Mouse (Mus musculus) embryonic facial prominence, embryonic 12.5 days (tissue): ENCODE measurements around the gene Arcn1. TPM values are rescaled to one million over a fixed set of nuclear protein-coding genes. Genes with fewer than 3 reads are reported as not detected.

Source experiments
- ATAC-seq: fragments of 200-750 bp; cut with Nextera tagmentation; 2 replicates; pipeline ENCODE4 v1.8.0; 2017; ENCODE audit not compliant: insufficient number of reproducible peaks, insufficient read depth, low FRiP score, low TSS enrichment
- H3K27ac ChIP-seq: fragments of 300-500 bp; sonication (generic); 2 replicates; pipeline ENCODE4 v1.5.1; 2016; ENCODE audit warnings: mild to moderate bottlenecking
- H3K27me3 ChIP-seq: fragments of 300-500 bp; sonication (generic); 2 replicates; pipeline ENCODE4 v1.6.1; 2016; ENCODE audit warnings: mild to moderate bottlenecking, moderate library complexity
- H3K36me3 ChIP-seq: fragments of 300-500 bp; sonication (generic); 2 replicates; pipeline ENCODE4 v1.6.1; 2016; ENCODE audit warnings: mild to moderate bottlenecking
- H3K4me1 ChIP-seq: fragments of 300-500 bp; sonication (generic); 2 replicates; pipeline ENCODE4 v1.6.1; 2016
- H3K4me2 ChIP-seq: fragments of 300-500 bp; sonication (generic); replicated peaks from 2 replicates; pipeline ENCODE4 v1.6.1; 2016; ENCODE audit warnings: mild to moderate bottlenecking, moderate library complexity
- H3K4me3 ChIP-seq: fragments of 300-500 bp; sonication (generic); 2 replicates; pipeline ENCODE4 v1.5.1; 2016; ENCODE audit warnings: mild to moderate bottlenecking
- H3K9ac ChIP-seq: fragments of 300-500 bp; sonication (generic); 2 replicates; pipeline ENCODE4 v1.6.1; 2016; ENCODE audit warnings: mild to moderate bottlenecking, moderate library complexity
- H3K9me3 ChIP-seq: fragments of 300-500 bp; sonication (generic); 2 replicates; pipeline ENCODE4 v1.6.1; 2016; ENCODE audit warnings: mild to moderate bottlenecking, moderate library complexity
- WGBS: fragments of 180-500 bp; shearing (Covaris S2); methylation state at CpG from one replicate; pipeline ENCODE4 v1.1.7; 2016; 5-methylcytosine and 5-hydroxymethylcytosine counted together
- polyA plus RNA-seq: library from polyadenylated mRNA; unstranded; fragments of >200 nt; fragmentation: Nextera tagmentation; extraction: Ambion mirVana; gene quantifications from 2 replicates; pipeline ENCODE4 v1.2.1, GENCODE M21; 2016

Gene Arcn1
- polyA plus RNA-seq, 1 experiment from 2014 or later, result 197 TPM

- H3K27me3 ChIP-seq, result 0 out of 2 replicates have a peak, but pooled peaks cover 4% of the 10 kb centered on the region
- peaks cover 48% of the 10 kb centered on the region for H3K4me1 ChIP-seq
- H3K4me2 ChIP-seq, result no peak overlapping the region
- no peak for ATAC-seq
- 67% methylated on average over 6 of the region's 6 CpGs for WGBS
- H3K27ac ChIP-seq, result 0 out of 2 replicates have a peak overlapping the region, but pooled peaks have one; percentile 71
- no peaks in the 10 kb centered on the region for H3K36me3 ChIP-seq
- H3K9me3 ChIP-seq, result no peaks in the 10 kb centered on the region
- no peak overlapping the region for H3K9ac ChIP-seq
- no peak overlapping the region for H3K4me3 ChIP-seq
Observed at GRCm38 (mm10) chr9:44724223-44724622, 43.4 kb downstream of the Arcn1 start.

GRCm38 (mm10) chr9:44723521-44724041, 44.1 kb downstream of the Arcn1 start:
- 62% methylated on average over 11 of the region's 11 CpGs for WGBS
- H3K27ac ChIP-seq, result peak overlapping the region; percentile 71
- H3K4me2 ChIP-seq, result no peak overlapping the region
- H3K9ac ChIP-seq, result 0 out of 2 replicates have a peak overlapping the region, but pooled peaks have one; percentile 16
- 0 out of 2 replicates have a peak, but pooled peaks cover 4% of the 10 kb centered on the region for H3K27me3 ChIP-seq
- H3K4me3 ChIP-seq, result no peak overlapping the region
- H3K9me3 ChIP-seq, result no peaks in the 10 kb centered on the region
- no peak for ATAC-seq
- no peaks in the 10 kb centered on the region for H3K36me3 ChIP-seq
- H3K4me1 ChIP-seq, result peaks cover 48% of the 10 kb centered on the region

GRCm38 (mm10) chr9:44723008-44723407, 44.6 kb downstream of the Arcn1 start:
- ATAC-seq, result no peak
- Histone ChIP-seq H3K4me1 (peaks cover 47% of the 10 kb centered on the region), H3K9me3 (no peaks in the 10 kb centered on the region), H3K27me3 (0 out of 2 replicates have a peak, but pooled peaks cover 4% of the 10 kb centered on the region), H3K27ac (peak overlapping the region; percentile 71), H3K4me2 (no peak overlapping the region), H3K4me3 (no peak overlapping the region), H3K9ac (0 out of 2 replicates have a peak overlapping the region, but pooled peaks have one; percentile 16), H3K36me3 (peaks cover 1% of the 10 kb centered on the region; the same call in 1 of the 2 replicates)
- 29% methylated on average over 7 of the region's 7 CpGs for WGBS

- ATAC-seq, result no peak
- no peak overlapping the region for H3K9ac ChIP-seq
- 62% methylated on average over 7 of the region's 7 CpGs for WGBS
- H3K36me3 ChIP-seq, result peaks cover 6% of the 10 kb centered on the region; the same call in 1 of the 2 replicates
- no peaks in the 10 kb centered on the region for H3K9me3 ChIP-seq
- H3K27me3 ChIP-seq, result 0 out of 2 replicates have a peak, but pooled peaks cover under 1% of the 10 kb centered on the region
- no peak overlapping the region for H3K4me2 ChIP-seq
- H3K4me1 ChIP-seq, result peaks cover 43% of the 10 kb centered on the region
- H3K27ac ChIP-seq, result peak overlapping the region; percentile 71
- no peak overlapping the region for H3K4me3 ChIP-seq
Observed at GRCm38 (mm10) chr9:44722575-44722974, 45.1 kb downstream of the Arcn1 start.

GRCm38 (mm10) chr9:44721877-44722186, 45.8 kb downstream of the Arcn1 start:
- Histone ChIP-seq H3K27ac (peak overlapping the region; percentile 55; the same call in 1 of the 2 replicates), H3K27me3 (no peaks in the 10 kb centered on the region), H3K4me2 (0 out of 2 replicates have a peak overlapping the region, but pooled peaks have one; percentile 65), H3K9me3 (no peaks in the 10 kb centered on the region), H3K9ac (no peak overlapping the region), H3K4me1 (peaks cover 36% of the 10 kb centered on the region), H3K36me3 (peaks cover 13% of the 10 kb centered on the region), H3K4me3 (peak overlapping the region; percentile 57; the same call in 1 of the 2 replicates)
- no peak for ATAC-seq
- 79% methylated on average over 3 of the region's 3 CpGs for WGBS

GRCm38 (mm10) chr9:44721154-44721876, 46.3 kb downstream of the Arcn1 start:
- peak; percentile 82; the same call in 1 of the 2 replicates for ATAC-seq
- WGBS, result 1% methylated on average over 40 of the region's 40 CpGs
- Histone ChIP-seq H3K4me1 (peaks cover 31% of the 10 kb centered on the region), H3K9me3 (no peaks in the 10 kb centered on the region), H3K27me3 (no peaks in the 10 kb centered on the region), H3K9ac (peak overlapping the region; percentile 69), H3K4me3 (peak overlapping the region; percentile 57), H3K27ac (peak overlapping the region; percentile 55), H3K36me3 (peaks cover 18% of the 10 kb centered on the region), H3K4me2 (peak overlapping the region; percentile 65)

- Histone ChIP-seq H3K9ac (peak overlapping the region; percentile 69), H3K4me3 (peak overlapping the region; percentile 57), H3K9me3 (no peaks in the 10 kb centered on the region), H3K27ac (peak overlapping the region; percentile 55), H3K36me3 (peaks cover 26% of the 10 kb centered on the region), H3K4me2 (peak overlapping the region; percentile 65), H3K27me3 (no peaks in the 10 kb centered on the region), H3K4me1 (peaks cover 26% of the 10 kb centered on the region)
- WGBS, result 21% methylated on average over 9 of the region's 9 CpGs
- peak; percentile 36; the same call in 1 of the 2 replicates for ATAC-seq
Observed at GRCm38 (mm10) chr9:44720358-44721153, 47.1 kb downstream of the Arcn1 start.

- 80% methylated on average over 8 of the region's 8 CpGs for WGBS
- Histone ChIP-seq H3K9ac (peak overlapping the region; percentile 69; the same call in 1 of the 2 replicates), H3K4me3 (peak overlapping the region; percentile 57), H3K27me3 (no peaks in the 10 kb centered on the region), H3K27ac (peak overlapping the region; percentile 55; the same call in 1 of the 2 replicates), H3K9me3 (no peaks in the 10 kb centered on the region), H3K4me2 (peak overlapping the region; percentile 65), H3K36me3 (peaks cover 34% of the 10 kb centered on the region), H3K4me1 (peaks cover 26% of the 10 kb centered on the region)
- no peak for ATAC-seq
Observed at GRCm38 (mm10) chr9:44719632-44720357, 47.9 kb downstream of the Arcn1 start.

GRCm38 (mm10) chr9:44718937-44719631, 48.6 kb downstream of the Arcn1 start:
- Histone ChIP-seq H3K9ac (no peak overlapping the region), H3K27ac (no peak overlapping the region), H3K4me3 (no peak overlapping the region), H3K9me3 (no peaks in the 10 kb centered on the region), H3K4me2 (no peak overlapping the region), H3K4me1 (peaks cover 23% of the 10 kb centered on the region), H3K27me3 (no peaks in the 10 kb centered on the region), H3K36me3 (peaks cover 35% of the 10 kb centered on the region)
- no peak for ATAC-seq
- 82% methylated on average over 12 of the region's 12 CpGs for WGBS

GRCm38 (mm10) chr9:44717822-44718242, 49.8 kb downstream of the Arcn1 start:
- Histone ChIP-seq H3K27me3 (no peaks in the 10 kb centered on the region), H3K4me3 (no peak overlapping the region), H3K9ac (no peak overlapping the region), H3K27ac (no peak overlapping the region), H3K9me3 (no peaks in the 10 kb centered on the region), H3K4me1 (peaks cover 14% of the 10 kb centered on the region), H3K36me3 (peaks cover 47% of the 10 kb centered on the region), H3K4me2 (no peak overlapping the region)
- ATAC-seq, result no peak
- WGBS, result 78% methylated on average over 10 of the region's 10 CpGs
